Mouse (Mus musculus) adrenal gland, adult 8-10 months (tissue): ENCODE data around the gene Map4k5. TPM values are rescaled to one million over a fixed set of nuclear protein-coding genes. Genes with fewer than 3 reads are reported as not detected.

Experiments
- DNase-seq: peaks from one replicate; pipeline ENCODE4 v3.0.0; 2022
- total RNA-seq, 4 experiments: library from RNA; stranded (reverse); gene quantifications; 2 replicates each; pipeline ENCODE4 v1.2.4; 2022

The Map4k5 gene
- total RNA-seq, 4 experiments from 2014 or later, result 26.6 to 51.8 (median 37.2) TPM

DNA sequence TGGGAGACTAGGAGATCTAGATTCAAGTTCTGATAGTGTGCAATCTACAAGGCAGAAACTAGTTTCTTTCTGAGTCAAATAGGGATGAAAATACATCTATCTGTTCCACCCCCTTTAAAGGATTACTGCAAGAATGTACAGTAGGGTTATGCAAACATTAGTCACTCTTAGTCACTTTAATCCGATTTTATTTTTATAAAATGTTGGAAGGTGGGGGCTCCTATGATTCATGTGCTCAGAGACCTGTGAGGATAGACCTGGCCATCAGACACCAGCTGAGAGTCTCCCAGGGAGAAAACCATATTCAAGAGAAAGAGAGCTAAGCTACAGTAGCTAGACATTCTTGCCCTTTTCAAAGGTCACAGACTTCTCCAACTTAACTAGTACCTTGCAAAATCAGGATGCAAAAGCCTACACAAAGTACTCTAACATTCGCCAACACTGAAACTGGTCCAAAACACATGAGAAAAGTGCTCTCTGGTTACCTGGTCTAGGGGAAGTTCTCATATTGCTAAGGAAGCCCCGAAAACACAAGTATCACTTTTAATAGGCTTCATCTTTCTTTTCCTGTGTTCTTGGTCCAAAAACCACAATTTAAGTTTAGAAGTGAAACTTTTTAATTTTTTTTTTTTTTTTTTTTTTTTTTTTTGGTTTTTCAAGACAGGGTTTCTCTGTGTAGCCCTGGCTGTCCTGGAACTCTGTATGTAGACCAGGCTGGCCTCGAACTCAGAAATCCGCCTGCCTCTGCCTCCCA is 7.7 kb downstream of the Map4k5 start:
- DNase-seq, result no peak

DNA sequence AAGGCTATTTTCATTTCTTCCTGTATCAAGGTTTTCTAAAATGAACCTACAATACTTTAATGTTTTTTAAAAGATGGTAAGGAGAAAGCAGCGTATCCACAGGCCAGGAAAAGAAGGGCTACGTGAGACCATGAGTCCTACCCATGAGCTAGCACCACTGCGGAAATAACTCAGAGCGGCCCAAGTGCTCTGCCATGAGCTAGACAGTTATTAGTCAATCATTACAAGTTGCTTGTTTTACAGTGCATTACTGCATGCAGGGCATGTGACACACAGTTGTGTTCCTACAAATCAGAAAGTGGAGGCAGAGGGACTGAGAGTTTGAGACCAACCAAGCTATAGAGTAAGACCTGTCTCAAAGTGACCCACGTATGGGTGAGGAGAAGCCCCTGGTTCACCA is 8.9 kb downstream of the Map4k5 start:
- DNase-seq, result no peak

DNA sequence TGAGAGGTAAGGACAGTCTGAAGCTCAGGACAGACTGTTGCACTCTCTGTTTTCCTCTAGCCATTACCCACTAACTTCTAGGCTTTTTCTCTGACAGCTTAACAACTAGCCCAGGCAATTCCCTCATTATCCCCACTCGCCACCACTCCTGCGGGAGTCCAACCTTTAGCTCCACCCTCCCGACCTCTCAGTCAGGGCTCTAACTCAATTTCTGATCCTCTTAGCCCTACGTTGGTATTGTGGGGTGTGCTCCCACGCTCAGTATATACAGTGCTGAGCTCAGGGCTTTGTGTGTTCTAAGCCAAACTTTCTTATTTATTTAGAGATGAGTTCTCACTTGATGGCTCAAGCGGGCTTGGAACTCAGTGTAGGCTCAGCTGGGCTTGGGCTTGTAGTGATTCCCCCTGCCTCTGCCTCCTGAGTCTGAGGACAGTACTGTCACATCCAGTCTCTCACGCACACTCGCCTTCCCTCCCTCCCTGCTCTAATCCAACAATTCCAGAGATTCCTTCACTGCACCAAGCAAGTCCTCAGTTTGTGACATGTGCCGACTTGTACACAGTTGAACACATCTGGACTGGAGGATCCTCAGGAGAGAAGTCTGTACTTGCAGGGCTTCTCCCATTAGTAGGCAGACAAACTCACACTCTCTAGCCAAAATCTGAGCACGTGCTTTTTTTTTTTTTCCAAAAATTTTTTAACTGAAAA is 11.6 kb downstream of the Map4k5 start:
- DNase-seq, result no peak

DNA sequence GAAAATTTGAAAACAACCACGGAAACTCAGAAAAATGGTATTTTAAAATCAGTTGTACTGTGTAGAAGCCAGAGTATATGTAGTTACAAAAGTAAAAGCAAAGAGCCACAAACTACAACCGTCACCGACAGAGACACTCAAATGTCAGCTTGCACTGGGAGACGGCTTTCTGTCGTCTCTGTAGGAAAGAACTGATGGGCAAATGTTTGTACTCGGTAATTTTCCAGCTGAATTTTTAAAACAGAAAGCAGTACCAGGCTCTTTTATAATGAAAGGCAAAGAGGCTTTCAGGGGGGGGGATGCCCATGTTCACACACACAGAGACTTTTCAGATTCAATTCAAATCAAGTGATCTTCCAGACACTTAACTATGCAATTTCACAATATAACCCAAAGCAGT is 13.3 kb downstream of the Map4k5 start:
- DNase-seq, result no peak

DNA sequence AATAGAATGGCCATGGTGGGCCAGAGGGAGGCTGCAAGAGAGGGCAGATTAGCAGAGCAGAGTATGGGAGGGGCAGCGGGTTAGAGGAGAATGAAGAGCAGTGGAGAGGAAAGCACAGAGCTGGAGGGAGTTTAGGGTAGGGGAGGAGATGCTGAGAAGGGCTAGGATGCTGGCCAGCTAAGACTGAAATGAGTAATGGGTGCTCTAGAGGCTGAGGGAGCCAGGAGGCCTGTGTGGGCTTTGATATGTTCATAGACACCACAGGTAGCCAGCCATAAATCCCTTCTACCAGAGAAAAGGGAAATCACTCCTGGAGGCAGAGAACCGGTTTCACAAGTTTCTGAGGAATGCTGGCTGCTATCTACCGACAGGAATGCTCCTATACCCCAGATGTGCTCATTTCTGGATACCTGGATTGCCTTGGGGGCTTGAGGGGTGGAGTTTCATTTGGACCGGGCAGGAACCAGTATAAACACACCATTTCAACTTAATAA is 13.8 kb downstream of the Map4k5 start:
- no peak for DNase-seq

DNA sequence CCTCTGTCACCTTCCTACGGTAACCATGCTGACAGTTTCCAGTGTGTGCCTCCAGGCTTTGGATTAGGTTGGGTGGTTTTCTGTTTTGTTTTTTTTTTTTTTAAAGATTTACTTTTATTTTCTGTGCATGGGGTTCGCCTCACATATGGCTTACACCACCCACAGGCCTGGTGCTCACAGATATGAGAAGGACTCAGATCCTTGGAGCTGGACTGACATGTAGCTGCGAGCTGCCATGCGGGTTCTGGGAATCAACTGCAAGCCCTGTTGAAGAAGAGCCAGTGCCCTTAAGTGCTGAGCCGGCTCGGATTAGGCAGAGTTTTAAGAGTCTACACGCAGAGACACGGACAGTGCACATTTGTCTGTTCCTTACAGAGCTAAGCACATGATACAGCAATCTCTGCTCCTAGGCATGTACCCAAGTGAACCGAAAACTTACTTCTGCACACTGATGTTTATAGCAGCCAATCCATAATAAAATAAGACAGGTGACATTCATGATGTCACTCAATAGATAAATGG is 15.1 kb downstream of the Map4k5 start:
- no peak for DNase-seq

DNA sequence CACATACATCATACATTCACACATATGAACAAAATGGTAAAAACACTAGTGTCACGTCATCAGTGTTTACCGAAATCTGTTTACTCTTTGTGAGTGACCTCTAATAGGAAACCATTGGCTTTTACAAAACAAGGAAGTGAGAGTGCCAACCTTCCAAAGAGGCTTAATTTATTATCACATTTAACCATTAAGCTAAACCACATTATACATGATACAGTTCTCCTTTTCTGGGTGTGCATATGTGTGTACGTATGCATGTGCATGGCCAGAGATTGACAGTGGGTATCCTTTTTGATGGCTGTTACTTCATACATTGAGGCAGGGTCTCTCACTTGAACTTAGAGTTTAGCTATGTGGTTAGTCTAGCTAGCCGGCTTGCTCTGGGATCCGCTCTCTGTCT is 21.4 kb downstream of the Map4k5 start:
- DNase-seq, result no peak

DNA sequence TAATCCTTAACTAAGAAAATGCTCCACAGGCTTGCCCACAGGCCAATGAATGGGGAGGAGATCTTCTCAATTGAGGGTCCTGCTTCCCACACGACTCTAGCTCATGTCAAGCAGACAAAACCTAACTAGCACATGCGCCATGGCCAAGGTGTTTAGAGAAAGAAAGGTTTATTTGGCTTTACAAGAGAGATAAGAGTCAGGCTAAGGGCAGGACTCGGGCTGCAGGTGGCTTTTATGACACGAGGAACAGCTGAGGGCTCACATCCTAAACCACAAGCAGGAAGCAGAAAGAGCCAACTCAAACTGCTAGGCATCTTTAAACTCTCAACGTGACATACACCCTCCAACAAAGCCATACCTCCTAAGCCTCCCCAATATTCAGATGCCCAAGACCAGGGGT is 25.7 kb downstream of the Map4k5 start:
- no peak for DNase-seq

DNA sequence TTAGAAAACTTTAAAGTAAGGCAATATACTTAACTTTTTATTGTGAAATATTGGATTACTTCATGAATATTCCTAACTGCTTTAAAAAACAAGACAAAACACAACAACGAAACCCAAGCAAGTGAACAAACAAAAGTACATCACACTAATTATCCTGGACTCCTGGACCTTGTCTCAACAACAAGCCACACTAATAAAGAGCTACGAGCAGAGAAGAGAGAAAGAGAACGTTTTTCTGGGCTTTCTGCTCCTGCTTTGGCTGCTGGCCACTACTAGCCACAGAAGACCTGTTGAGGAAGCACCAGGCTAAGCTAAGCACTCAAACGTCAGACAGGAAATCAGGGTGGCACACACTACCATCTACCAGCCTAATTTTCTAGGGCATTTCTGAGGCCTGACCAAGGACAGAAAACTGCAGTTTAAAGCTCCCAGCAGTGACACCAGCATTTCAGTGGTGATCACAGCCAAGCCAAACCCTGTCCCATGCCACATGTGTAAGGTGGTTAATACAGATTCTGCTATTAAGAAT is 28.8 kb downstream of the Map4k5 start:
- no peak for DNase-seq

DNA sequence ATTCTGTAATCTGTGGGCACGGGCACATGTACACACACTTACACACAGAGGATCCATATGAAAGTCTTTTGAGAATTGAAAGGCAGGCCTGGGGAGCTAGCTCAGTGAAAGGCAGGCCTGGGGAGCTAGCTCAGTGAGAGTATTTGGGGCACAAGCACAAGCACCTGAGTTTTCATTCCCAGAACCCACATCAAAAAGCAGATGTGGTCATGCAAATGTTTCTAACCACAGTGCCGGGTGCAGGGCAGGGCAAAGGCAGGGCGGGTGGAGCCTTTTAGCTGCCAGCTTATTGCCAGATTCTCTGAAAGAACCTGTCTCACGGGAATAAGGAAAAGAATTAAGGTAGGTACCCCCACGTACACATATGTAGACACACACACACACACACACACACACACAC is 29.5 kb downstream of the Map4k5 start:
- no peak for DNase-seq

DNA sequence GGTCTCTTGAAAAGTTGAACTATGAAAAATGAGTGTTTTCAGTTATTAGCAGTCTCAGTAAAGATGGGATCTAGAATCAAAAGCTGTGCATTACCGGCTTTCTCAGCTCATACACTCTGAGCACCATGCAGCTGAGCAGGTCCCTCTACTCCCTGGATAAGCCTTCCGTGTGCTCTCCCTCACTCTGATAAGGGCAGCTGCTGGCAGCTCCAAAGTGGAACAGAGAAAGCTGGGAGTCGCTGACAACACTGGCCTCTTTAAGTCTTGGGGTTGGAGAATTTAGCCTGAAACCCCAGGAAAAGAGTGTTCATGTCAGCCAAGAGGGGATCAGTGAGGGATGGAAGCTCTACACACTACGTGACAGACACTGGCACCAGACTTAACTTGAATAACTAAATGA is 34.2 kb downstream of the Map4k5 start:
- no peak for DNase-seq

DNA sequence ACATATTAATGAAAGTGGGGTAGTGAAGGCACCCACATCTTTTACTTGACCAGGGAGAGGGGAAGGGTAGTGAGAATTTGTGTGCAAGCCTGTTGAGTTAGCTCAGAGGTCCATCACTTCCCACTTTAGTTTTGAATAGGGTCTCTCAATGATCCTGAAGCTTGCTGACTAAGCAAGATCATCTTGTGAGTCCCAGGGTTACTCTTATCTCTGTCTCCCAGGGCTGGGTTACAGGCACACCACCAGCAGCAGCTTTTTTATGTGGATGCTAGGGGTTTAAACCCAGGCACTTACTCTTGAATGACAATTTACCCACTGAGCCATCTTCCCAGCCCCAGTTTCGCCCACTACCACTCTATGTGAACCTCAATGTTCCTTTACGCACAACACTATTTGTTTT is 35.4 kb downstream of the Map4k5 start:
- no peak for DNase-seq

DNA sequence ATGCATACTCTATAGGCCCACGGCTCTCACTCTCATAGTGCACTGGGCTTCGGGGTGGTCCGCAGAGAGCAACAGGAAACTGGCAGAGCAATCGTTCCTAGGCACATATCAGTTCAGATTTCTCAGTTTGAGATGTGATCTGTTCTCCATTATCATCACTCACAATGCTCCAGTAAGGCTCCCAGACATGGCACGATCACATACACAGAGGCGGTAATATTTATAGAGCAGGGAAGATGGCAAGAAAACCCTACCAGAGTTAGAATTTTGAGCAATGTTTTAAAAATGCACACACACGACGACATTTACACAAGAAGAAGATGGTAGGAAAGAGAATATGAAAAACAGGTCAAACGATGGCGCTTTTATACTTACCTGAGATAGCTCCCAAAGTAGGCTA is 36.6 kb downstream of the Map4k5 start:
- no peak for DNase-seq

DNA sequence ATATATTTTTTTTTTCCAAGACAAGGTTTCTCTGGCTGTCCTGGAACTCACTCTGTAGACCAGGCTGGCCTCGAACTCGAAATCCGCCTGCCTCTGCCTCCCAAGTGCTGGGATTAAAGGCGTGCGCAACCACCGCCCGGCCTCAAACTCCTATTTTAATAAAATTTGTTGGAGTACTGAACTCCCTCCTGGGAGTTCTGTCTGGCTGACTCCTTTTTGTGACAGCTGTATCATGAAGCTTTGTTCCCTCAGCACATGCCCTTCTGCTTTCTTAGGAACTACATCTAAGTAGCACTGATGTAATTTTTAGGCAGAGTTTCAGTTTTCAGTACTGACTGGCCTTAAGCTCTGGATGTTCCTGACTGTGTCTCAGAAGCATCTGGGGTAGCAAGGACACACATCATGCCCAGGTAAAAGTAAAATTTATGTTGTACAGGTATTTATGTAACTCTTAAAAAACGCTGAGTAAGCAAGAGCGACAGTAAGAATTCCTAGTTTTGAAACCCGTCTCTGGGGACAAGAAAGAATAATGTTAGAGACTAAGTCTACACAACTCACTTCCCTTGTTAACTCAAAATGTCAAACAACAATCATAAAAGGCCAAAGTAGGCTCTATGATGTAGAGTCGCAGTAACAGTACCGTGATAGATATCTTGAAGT is 37.2 kb downstream of the Map4k5 start:
- no peak for DNase-seq

DNA sequence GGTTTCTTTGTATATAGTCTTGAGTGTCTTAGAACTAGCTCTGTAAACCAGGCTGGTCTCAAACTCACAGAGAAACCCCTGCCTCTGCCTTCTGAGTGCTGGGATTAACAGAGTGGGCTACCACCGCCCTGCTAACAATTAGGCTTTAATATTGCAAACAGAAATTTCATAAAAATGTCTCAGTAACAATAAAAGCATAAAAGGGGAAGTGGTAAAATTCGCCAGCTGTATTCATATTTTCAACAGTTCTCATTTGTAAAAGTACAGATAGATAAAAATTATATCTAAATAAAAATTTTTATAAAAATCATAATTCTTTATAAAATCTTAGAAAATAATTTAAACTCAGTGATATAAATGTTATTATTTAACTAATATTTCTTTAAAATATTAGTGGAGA is 39.1 kb downstream of the Map4k5 start:
- DNase-seq, result no peak

DNA sequence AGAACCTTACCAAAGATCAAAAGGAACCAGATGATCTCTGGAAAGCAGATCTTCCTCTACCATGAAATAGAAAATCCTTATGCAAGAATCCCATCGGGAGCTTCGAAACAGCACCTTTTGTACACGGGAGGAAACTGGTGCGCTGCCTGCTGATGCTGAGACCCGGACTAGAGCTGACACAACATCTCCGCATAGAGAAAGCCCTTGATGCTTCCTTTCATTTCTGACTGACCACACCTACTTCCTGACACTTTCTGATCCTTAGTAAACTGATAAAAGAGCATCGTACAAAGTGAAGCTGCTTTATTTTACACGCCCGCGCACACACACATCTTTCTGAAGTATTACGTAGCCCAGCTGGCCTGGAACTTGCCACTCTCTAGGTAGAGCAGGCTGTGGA is 39.6 kb downstream of the Map4k5 start:
- DNase-seq, result no peak

DNA sequence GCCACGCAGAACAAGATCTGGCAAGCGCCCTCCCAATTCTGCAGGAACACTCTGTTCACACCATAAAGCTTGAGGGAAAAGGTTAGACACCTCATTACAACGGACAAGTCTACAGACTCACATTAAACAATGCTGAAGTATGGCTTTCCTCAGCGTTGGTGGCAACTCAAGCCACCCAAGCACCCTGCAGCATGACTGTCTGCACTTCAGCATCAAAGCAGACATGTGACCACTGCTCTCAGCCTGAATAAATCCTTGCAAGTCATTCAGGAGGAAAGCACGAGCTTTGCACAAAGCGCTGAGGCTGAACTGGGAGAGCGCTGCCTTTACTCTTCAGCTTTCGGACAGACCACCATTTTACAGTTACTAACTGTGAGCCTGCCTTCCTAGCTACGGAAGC is 40.7 kb downstream of the Map4k5 start:
- no peak for DNase-seq

DNA sequence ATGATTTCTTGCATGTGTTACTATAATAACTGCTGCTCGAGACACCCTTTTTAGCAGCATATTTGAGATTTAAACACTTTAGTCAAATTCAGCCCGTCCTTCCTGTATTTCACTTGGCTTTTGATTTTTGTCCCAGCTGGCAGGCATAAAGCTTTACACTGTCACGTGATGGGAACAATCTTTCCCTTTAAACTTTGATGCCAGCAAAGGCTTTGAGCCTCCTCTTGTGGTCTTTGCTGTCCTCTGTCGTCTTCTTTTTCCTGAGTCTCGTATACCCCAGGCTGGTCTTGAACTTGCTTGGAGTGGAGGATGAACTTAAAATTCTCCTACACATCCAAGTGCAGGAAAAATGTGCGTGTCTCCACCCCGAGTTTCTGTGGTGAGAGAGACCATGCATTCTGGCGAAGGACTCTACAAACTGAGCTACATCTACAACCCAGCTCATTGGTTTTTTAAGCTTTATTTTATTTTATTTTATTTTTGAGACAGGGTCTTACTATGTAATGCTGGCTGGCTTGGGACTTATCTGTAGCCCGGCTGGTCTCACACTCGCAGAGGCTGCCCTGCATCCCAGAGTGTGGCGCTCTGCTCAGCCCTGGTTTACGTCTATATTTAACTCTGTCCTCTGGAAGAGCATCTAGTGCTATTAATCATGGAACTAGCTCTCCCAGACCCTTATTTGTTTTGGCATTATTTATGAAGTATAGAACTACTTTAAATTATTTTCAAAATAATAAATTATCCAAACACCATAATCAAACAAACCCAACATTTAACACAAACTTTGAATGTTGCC is 44.7 kb downstream of the Map4k5 start:
- DNase-seq, result no peak

DNA sequence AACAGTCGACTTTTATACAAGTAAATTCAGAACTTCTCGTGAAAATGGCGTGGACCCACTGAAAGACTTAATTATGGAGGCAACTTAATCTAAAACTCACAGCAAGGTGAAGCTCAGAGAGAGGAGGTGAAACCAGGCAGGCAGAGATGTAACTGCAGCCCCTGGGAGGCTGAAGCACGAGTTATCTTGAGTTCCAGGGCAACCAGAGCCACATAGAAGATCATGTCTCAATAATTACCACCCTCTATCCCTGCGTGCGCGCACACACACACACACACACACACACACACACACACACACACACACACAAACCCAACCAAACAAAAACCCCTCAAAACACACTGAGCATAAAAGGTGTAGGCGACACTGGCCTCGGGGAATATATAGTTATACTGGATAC is 46.5 kb downstream of the Map4k5 start:
- no peak for DNase-seq

DNA sequence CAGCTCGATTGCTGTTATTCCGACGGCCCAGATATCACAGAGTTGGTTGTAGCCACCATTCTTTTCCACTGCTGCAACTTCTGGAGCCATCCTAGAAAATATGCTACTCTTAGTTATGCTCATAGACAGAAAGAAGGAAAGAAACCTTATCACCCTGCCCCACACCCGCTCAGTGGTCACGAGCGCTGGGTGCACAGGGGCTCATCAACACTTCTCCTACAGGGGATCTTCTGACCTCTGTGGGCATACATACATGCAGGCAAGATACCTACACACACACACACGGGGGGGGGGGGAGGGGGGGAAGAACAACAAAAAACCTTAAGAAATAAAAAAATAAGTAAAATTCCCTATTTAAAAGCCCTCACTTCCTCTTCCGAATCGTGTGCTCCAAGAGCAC is 47.3 kb downstream of the Map4k5 start:
- no peak for DNase-seq

DNA sequence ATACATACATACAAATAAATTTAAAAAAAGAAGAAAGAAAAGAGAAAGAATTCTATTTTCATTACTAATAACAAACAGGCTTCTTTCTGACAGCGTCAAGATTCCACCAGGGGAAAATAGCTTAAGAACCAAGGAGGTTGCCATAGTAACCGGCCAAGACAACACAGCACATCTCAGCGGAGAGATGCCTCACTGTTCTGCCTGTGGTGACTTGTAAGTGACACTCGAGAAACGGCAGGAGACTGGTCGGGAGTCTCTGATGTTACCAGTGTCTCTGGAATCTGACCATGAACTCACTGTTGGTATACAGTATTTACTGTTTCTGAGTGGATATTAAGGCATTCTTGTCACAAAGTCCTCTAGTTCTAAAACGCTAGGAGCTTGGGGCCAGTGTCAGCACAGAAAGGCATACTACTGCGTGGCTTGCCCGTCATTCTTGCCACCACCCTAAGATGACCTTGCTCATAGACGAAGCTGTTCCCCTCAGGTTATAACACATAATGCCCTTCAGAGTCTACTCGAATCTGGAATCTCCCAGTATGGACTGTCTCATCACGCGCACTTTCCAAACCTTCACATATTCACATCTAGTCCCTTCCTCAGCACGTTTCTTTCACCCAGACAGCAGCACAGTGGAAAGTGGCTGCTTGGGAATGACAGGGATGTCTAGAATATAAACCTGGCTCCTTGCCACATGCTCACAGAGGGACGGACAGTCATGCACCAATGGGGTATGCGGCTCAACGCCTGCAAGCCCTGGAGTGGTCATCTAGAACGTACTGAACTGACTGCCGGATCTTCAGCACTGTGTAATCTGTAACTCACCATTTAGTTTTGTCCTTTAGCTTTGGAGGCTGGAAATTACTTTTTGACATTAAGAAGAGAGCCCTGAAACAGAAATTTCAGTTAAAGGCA is 49.2 kb downstream of the Map4k5 start:
- no peak for DNase-seq
